Mouse (Mus musculus) G1E (cell line): ENCODE results near the gene Col27a1.

Experiments used
- CTCF ChIP-seq: IDR thresholded peaks from 2 replicates; pipeline ENCODE4 v1.5.1; 2012; ENCODE audit warnings: low read depth, low read length, inconsistent platforms, mixed read lengths
- GATA1 ChIP-seq: IDR thresholded peaks from 2 replicates; pipeline ENCODE4 v1.6.1; 2012; ENCODE audit warnings: borderline replicate concordance, low read length, inconsistent platforms, mixed read lengths
- POLR2AphosphoS5 ChIP-seq: IDR thresholded peaks from 2 replicates; pipeline ENCODE4 v1.6.1; 2012; ENCODE audit warnings: low read depth, low read length, inconsistent platforms; ENCODE audit not compliant: insufficient replicate concordance

DNA sequence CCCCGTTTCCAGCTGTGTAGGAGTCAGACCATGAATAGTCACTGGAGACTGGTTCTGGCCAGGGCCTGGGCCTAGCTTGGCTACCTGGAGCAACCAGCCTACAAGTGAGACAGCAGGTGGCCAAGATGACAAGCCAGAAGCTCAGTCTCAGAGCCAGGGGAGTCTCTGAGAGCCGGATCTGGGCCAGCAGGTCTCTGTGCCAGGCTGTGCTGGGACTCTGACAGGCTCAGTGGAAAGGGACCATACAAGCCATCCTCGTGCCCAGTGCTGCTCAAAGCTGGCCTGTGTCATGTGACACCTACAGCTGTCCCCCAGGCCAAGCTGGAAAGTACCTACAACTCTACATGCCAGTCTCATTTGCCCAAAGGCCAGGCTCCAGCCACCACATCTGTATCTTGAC, 94.5 kb downstream of the Col27a1 start:
- TF ChIP-seq CTCF (no peak), GATA1 (no peak), POLR2AphosphoS5 (no peak)
